Mouse (Mus musculus) G1E (cell line): Measurements from ENCODE around the gene Otop1. TPM values are rescaled to one million over a fixed set of nuclear protein-coding genes. Genes with fewer than 3 reads are reported as not detected.

Source experiments
- ATAC-seq: 2 replicates; pipeline ENCODE4 v1.8.0; 2016; ENCODE audit warnings: mild to moderate bottlenecking; ENCODE audit not compliant: insufficient number of reproducible peaks, poor library complexity, low FRiP score, severe bottlenecking; ENCODE audit errors: extremely low read depth
- DNase-seq: peaks from one replicate; pipeline ENCODE4 v3.0.0; 2012; ENCODE audit warnings: low spot score
- H3K27me3 ChIP-seq: 2 replicates; pipeline ENCODE4 v1.6.1; 2012; ENCODE audit warnings: mild to moderate bottlenecking, low read length, inconsistent platforms; ENCODE audit not compliant: insufficient read depth
- H3K36me3 ChIP-seq: replicated peaks from 2 replicates; pipeline ENCODE3; 2012; ENCODE audit warnings: mild to moderate bottlenecking, inconsistent platforms
- H3K4me1 ChIP-seq: 2 replicates; pipeline ENCODE4 v1.6.1; 2012; ENCODE audit warnings: low read depth, low read length, inconsistent platforms, mixed read lengths; ENCODE audit not compliant: insufficient read depth
- H3K4me3 ChIP-seq: 2 replicates; pipeline ENCODE4 v1.5.1; 2012; ENCODE audit warnings: low read depth, mild to moderate bottlenecking, inconsistent platforms, low read length, moderate library complexity, mixed read lengths
- H3K9me3 ChIP-seq: replicated peaks from 2 replicates; pipeline ENCODE4 v1.6.1; 2012; ENCODE audit warnings: inconsistent platforms
- CTCF ChIP-seq: IDR thresholded peaks from 2 replicates; pipeline ENCODE4 v1.5.1; 2012; ENCODE audit warnings: low read depth, low read length, inconsistent platforms, mixed read lengths
- GATA1 ChIP-seq: IDR thresholded peaks from 2 replicates; pipeline ENCODE4 v1.6.1; 2012; ENCODE audit warnings: borderline replicate concordance, low read length, inconsistent platforms, mixed read lengths
- GATA2 ChIP-seq: IDR thresholded peaks from 2 replicates; pipeline ENCODE4 v1.6.1; 2012; ENCODE audit warnings: low read depth, low read length, inconsistent platforms, borderline replicate concordance
- POLR2AphosphoS5 ChIP-seq: IDR thresholded peaks from 2 replicates; pipeline ENCODE4 v1.6.1; 2012; ENCODE audit warnings: low read depth, low read length, inconsistent platforms; ENCODE audit not compliant: insufficient replicate concordance
- TAL1 ChIP-seq: conservative IDR thresholded peaks from 2 replicates; pipeline ENCODE4 v1.6.1; 2012; ENCODE audit warnings: low read depth, low read length, inconsistent platforms, mixed read lengths
- polyA plus RNA-seq: library from polyadenylated mRNA; stranded (reverse); fragments of >175 nt; gene quantifications from 2 replicates; pipeline ENCODE4 v1.2.3, GENCODE M21; 2012
- total RNA-seq, 2 experiments: library from RNA; stranded (forward) in 1 of 2; stranded (reverse) in 1 of 2; fragments of 200-1000 nt in 1 of 2; fragments of >200 nt in 1 of 2; fragmentation: Nextera tagmentation in 1 of 2; gene quantifications; 2 replicates each; pipeline ENCODE4 v1.2.3; 2014 to 2017

Gene Otop1
- total and polyA plus RNA-seq, 3 experiments: 0.05 TPM; not detected in 2

GRCm38 (mm10) chr5:38343101-38343500 lies 67.3 kb downstream of the Otop1 start:
- no peak for ATAC-seq
- Histone ChIP-seq H3K27me3 (no peaks in the 10 kb centered on the region), H3K4me1 (no peaks in the 10 kb centered on the region), H3K36me3 (no peaks in the 10 kb centered on the region), H3K9me3 (no peaks in the 10 kb centered on the region), H3K4me3 (no peak overlapping the region)
- no peak for DNase-seq
- TF ChIP-seq TAL1 (no peak), POLR2AphosphoS5 (no peak), CTCF (no peak), GATA1 (no peak), GATA2 (no peak)

- ATAC-seq: 0 out of 2 replicates have a peak, but pooled peaks have one; percentile 28
- Histone ChIP-seq H3K4me1 (no peaks in the 10 kb centered on the region), H3K4me3 (no peak overlapping the region), H3K9me3 (no peaks in the 10 kb centered on the region), H3K27me3 (peaks cover under 1% of the 10 kb centered on the region; the same call in 1 of the 2 replicates), H3K36me3 (no peaks in the 10 kb centered on the region)
- peak; percentile 10 for DNase-seq
- TF ChIP-seq POLR2AphosphoS5 (no peak), GATA1 (no peak), GATA2 (no peak), TAL1 (no peak), CTCF (no peak)
These were observed 71.1 kb downstream of the Otop1 start for GRCm38 (mm10) chr5:38346646-38347432.

GRCm38 (mm10) chr5:38350351-38350929 lies 74.7 kb downstream of the Otop1 start:
- peaks cover 2% of the 10 kb centered on the region; the same call in 1 of the 2 replicates for H3K27me3 ChIP-seq
- H3K36me3 ChIP-seq: no peaks in the 10 kb centered on the region
- DNase-seq (no peak), ATAC-seq (no peak)
- TF ChIP-seq GATA1: no peak
- TF ChIP-seq GATA2: no peak
- TF ChIP-seq TAL1: no peak
- no peak for TF ChIP-seq POLR2AphosphoS5
- no peak for TF ChIP-seq CTCF
- no peaks in the 10 kb centered on the region for H3K4me1 ChIP-seq
- no peaks in the 10 kb centered on the region for H3K9me3 ChIP-seq
- H3K4me3 ChIP-seq: no peak overlapping the region

Other genes starting within 250 kb of the Otop1 start
- gene Stx18, start 237.2 kb upstream of the Otop1 start, total RNA-seq (2014; fragmentation: Nextera tagmentation): 30.3 and 32.7 TPM in 2 replicates
- 35.5 and 38.4 TPM in 2 replicates for gene Stx18, start 237.2 kb upstream of the Otop1 start, total RNA-seq (2017)
- gene Stx18, start 237.2 kb upstream of the Otop1 start, polyA plus RNA-seq: 20.3 and 21.9 TPM in 2 replicates
- gene Nsg1, start 116.1 kb upstream of the Otop1 start, total RNA-seq (2014; fragmentation: Nextera tagmentation): not detected in 2 replicates
- gene Nsg1, start 116.1 kb upstream of the Otop1 start, total RNA-seq (2017): 0.12 and 0.60 TPM in 2 replicates
- not detected in 2 replicates for gene Nsg1, start 116.1 kb upstream of the Otop1 start, polyA plus RNA-seq
- gene Zbtb49, start 55.5 kb upstream of the Otop1 start, total RNA-seq (2014; fragmentation: Nextera tagmentation): 17.9 and 18.7 TPM in 2 replicates
- 11.8 and 12.0 TPM in 2 replicates for gene Zbtb49, start 55.5 kb upstream of the Otop1 start, total RNA-seq (2017)
- gene Zbtb49, start 55.5 kb upstream of the Otop1 start, polyA plus RNA-seq: 4.8 and 4.9 TPM in 2 replicates
- 123 and 128 TPM in 2 replicates for gene Lyar, start 55.5 kb upstream of the Otop1 start, total RNA-seq (2014; fragmentation: Nextera tagmentation)
- gene Lyar, start 55.5 kb upstream of the Otop1 start, total RNA-seq (2017): 65.1 and 82.4 TPM in 2 replicates
- gene Lyar, start 55.5 kb upstream of the Otop1 start, polyA plus RNA-seq: 119 and 125 TPM in 2 replicates
- 34.0 and 34.2 TPM in 2 replicates for gene Tmem128, start 15.8 kb upstream of the Otop1 start, total RNA-seq (2014; fragmentation: Nextera tagmentation)
- gene Tmem128, start 15.8 kb upstream of the Otop1 start, total RNA-seq (2017): 50.2 and 57.4 TPM in 2 replicates
- 30.5 and 34.1 TPM in 2 replicates for gene Tmem128, start 15.8 kb upstream of the Otop1 start, polyA plus RNA-seq
- gene Drd5, start 43.4 kb downstream of the Otop1 start, total RNA-seq (2014; fragmentation: Nextera tagmentation): not detected in 2 replicates
- gene Drd5, start 43.4 kb downstream of the Otop1 start, total RNA-seq (2017): 0.05 TPM in 1 of 2 replicates, not detected in the other
- gene Drd5, start 43.4 kb downstream of the Otop1 start, polyA plus RNA-seq: not detected in 2 replicates
- 3.5 and 3.7 TPM in 2 replicates for gene Slc2a9, start 227.2 kb downstream of the Otop1 start, total RNA-seq (2014; fragmentation: Nextera tagmentation)
- gene Slc2a9, start 227.2 kb downstream of the Otop1 start, total RNA-seq (2017): 4.2 and 5.3 TPM in 2 replicates
- 0.15 and 0.50 TPM in 2 replicates for gene Slc2a9, start 227.2 kb downstream of the Otop1 start, polyA plus RNA-seq